Mouse (Mus musculus) embryonic facial prominence, embryonic 15.5 days (tissue): ENCODE results near the gene Pcsk2. TPM values are rescaled to one million over a fixed set of nuclear protein-coding genes. Genes with fewer than 3 reads are reported as not detected.

Experiments
- ATAC-seq: fragments of 200-750 bp; cut with Nextera tagmentation; 2 replicates; pipeline ENCODE4 v1.8.0; 2017; ENCODE audit warnings: low read depth, moderate TSS enrichment; ENCODE audit not compliant: insufficient number of reproducible peaks, low FRiP score, low TSS enrichment
- H3K27ac ChIP-seq: fragments of 300-500 bp; sonication (generic); replicated peaks from 2 replicates; pipeline ENCODE4 v1.5.1; 2015; ENCODE audit warnings: mild to moderate bottlenecking, inconsistent platforms
- H3K27me3 ChIP-seq: fragments of 300-500 bp; sonication (generic); 2 replicates; pipeline ENCODE4 v1.6.1; 2015; ENCODE audit warnings: inconsistent platforms
- H3K36me3 ChIP-seq: fragments of 300-500 bp; sonication (generic); 2 replicates; pipeline ENCODE4 v1.6.1; 2015; ENCODE audit warnings: mild to moderate bottlenecking, inconsistent platforms
- H3K4me1 ChIP-seq: fragments of 300-500 bp; sonication (generic); 2 replicates; pipeline ENCODE4 v1.6.1; 2015; ENCODE audit warnings: inconsistent platforms
- H3K4me2 ChIP-seq: fragments of 300-500 bp; sonication (generic); replicated peaks from 2 replicates; pipeline ENCODE4 v1.6.1; 2015; ENCODE audit warnings: mild to moderate bottlenecking, inconsistent platforms
- H3K4me3 ChIP-seq: fragments of 300-500 bp; sonication (generic); replicated peaks from 2 replicates; pipeline ENCODE4 v1.5.1; 2015; ENCODE audit warnings: mild to moderate bottlenecking, inconsistent platforms
- H3K9ac ChIP-seq: fragments of 300-500 bp; sonication (generic); 2 replicates; pipeline ENCODE4 v1.6.1; 2015; ENCODE audit warnings: inconsistent platforms
- H3K9me3 ChIP-seq: fragments of 300-500 bp; sonication (generic); replicated peaks from 2 replicates; pipeline ENCODE4 v1.6.1; 2016; ENCODE audit warnings: inconsistent platforms
- WGBS: fragments of 180-500 bp; shearing (Covaris S2); methylation state at CpG from one replicate; pipeline ENCODE4 v1.1.7; 2015; 5-methylcytosine and 5-hydroxymethylcytosine counted together
- polyA plus RNA-seq: library from polyadenylated mRNA; unstranded; fragments of >200 nt; fragmentation: Nextera tagmentation; extraction: Ambion mirVana; gene quantifications from 2 replicates; pipeline ENCODE4 v1.2.1, GENCODE M21; 2015

Pcsk2 gene
- polyA plus RNA-seq, 1 experiment from 2014 or later: 1.8 TPM

DNA sequence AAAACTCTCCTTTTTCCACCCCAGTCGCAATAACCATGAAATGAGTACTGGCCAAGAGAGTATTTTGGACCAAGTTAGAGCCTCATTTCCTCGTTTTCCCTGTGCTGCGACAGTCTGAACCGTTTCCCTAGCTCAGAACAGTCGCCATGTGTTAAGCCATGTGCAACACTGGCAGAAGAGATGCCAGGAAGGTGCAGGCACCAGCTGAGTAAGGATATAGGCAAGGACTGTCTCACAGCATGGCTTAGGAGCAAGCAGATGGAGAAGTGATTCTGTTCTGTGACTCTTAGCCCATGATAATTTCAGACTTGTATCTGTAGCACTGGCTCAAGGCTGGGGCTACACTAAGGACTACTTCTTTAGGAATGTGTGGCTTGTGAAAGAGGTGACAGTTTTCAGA is 155.2 kb downstream of the Pcsk2 start:
- H3K9ac ChIP-seq: no peak overlapping the region
- no peak overlapping the region for H3K4me2 ChIP-seq
- 67% methylated on average over 5 of the region's 5 CpGs for WGBS
- H3K4me1 ChIP-seq: 0 out of 2 replicates have a peak, but pooled peaks cover 2% of the 10 kb centered on the region
- no peaks in the 10 kb centered on the region for H3K36me3 ChIP-seq
- no peak overlapping the region for H3K27ac ChIP-seq
- no peaks in the 10 kb centered on the region for H3K9me3 ChIP-seq
- H3K27me3 ChIP-seq: no peaks in the 10 kb centered on the region
- no peak overlapping the region for H3K4me3 ChIP-seq
- no peak for ATAC-seq

DNA sequence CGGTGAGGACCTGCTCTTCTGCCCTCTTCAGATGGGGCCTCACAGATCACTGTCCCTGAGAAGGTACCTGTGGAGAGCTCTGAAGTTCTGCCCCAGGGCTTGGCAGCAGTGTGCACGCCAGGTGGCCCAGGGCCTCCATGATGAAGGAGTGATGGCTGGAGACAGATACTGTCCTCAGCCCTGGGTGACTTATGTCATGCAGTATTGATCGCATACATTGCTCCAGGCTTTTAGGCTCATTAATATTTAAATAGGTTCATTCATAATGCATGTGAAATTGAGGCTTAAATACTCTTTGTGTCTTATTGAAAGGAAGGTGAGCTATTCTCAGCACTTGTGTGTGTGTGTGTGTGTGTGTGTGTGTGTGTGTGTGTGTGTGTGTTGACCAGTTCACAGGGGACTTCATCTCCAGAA is 157.0 kb downstream of the Pcsk2 start:
- H3K36me3 ChIP-seq: no peaks in the 10 kb centered on the region
- no peak overlapping the region for H3K4me3 ChIP-seq
- H3K27ac ChIP-seq: no peak overlapping the region
- H3K4me1 ChIP-seq: no peaks in the 10 kb centered on the region
- 71% methylated on average over 3 of the region's 3 CpGs for WGBS
- H3K4me2 ChIP-seq: no peak overlapping the region
- H3K9me3 ChIP-seq: no peaks in the 10 kb centered on the region
- H3K9ac ChIP-seq: no peak overlapping the region
- no peaks in the 10 kb centered on the region for H3K27me3 ChIP-seq
- no peak for ATAC-seq

DNA sequence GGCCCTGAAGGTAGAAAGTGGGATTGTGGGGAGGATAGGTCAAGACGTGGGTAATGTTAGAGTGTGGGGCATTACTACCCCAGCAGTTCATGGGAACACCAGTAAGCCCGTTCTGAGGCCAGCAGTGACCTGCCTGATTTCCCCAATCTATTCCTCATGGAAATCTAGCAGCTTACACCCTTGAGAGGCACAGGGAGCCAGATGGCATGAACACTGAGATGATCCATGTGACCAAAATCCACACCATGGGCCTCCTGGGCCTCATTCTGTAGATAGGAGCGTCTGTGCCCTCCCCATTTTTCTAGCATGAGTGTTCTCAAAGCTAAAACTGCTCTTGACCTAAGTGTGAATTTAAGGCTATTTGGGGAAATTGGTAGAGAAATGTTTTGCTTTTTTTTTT is 162.2 kb downstream of the Pcsk2 start:
- Histone ChIP-seq H3K4me2 (no peak overlapping the region), H3K4me3 (no peak overlapping the region), H3K36me3 (no peaks in the 10 kb centered on the region), H3K9ac (no peak overlapping the region), H3K27me3 (no peaks in the 10 kb centered on the region), H3K9me3 (no peaks in the 10 kb centered on the region), H3K27ac (no peak overlapping the region), H3K4me1 (no peaks in the 10 kb centered on the region)
- 83% methylated on average over 3 of the region's 3 CpGs for WGBS
- no peak for ATAC-seq

DNA sequence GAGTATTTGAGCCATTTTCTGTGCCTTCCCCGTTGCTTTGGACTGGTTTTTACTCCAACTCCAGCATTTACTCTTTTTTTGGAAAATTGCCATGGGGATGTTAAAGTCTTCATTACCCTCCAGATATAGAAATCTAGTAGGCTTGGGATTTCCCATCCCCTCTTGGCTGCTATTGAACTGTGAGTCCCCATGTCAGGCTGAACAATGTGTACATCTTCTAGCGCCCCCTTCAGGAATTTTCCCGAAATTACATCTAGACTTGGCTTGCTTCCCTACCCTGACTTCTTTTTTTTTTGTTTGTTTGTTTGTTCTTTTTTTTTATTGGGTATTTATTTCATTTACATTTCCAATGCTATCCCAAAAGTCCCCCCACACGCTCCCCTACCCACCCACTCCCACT is 163.3 kb downstream of the Pcsk2 start:
- Histone ChIP-seq H3K9me3 (no peaks in the 10 kb centered on the region), H3K27ac (no peak overlapping the region), H3K9ac (no peak overlapping the region), H3K4me3 (no peak overlapping the region), H3K36me3 (no peaks in the 10 kb centered on the region), H3K4me2 (no peak overlapping the region), H3K27me3 (no peaks in the 10 kb centered on the region), H3K4me1 (no peaks in the 10 kb centered on the region)
- ATAC-seq: no peak
- 24% methylated on average over 4 of the region's 4 CpGs for WGBS

DNA sequence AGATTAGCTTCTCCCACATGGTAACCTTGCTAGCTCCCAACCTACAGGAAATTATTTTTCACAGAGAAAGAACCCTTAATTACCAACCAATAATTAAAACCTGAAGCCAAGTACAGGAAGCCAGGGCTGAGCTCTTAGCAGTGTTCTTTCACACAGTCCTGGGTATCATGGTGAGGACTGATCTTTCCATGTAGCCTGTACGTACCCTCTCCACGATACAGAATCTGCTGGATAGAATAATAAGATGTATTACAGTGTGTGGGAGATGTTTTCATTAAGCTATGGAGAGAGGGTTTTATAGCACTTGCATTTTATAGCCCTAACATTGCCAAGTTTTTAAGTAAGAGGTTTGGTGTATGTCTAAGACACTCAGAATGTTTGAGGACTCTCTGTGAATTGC is 164.0 kb downstream of the Pcsk2 start:
- Histone ChIP-seq H3K27me3 (no peaks in the 10 kb centered on the region), H3K4me1 (no peaks in the 10 kb centered on the region), H3K36me3 (no peaks in the 10 kb centered on the region), H3K9ac (no peak overlapping the region), H3K9me3 (no peaks in the 10 kb centered on the region), H3K4me3 (no peak overlapping the region), H3K4me2 (no peak overlapping the region), H3K27ac (no peak overlapping the region)
- ATAC-seq: no peak
- WGBS: 80% methylated on average over 2 of the region's 2 CpGs

DNA sequence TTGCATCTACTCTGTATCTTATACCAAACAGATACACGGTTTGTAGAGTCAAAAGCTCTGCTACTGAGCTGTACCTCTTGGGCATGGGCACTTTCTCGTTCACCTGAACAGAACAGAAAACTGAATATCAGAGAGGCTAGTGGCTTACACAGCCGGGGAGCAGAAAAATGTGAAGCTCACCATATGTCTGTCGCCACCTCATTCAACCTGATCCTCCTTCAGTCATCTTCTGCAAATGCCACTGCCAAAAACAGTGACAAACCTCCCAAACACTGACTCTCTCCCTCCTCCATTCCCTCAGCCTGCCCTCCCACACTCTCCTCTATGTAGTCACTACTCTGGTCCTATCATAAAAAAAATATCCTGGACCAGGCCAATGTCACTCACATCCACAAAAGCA is 165.9 kb downstream of the Pcsk2 start:
- Histone ChIP-seq H3K27ac (no peak overlapping the region), H3K4me1 (no peaks in the 10 kb centered on the region), H3K36me3 (no peaks in the 10 kb centered on the region), H3K9ac (no peak overlapping the region), H3K27me3 (no peaks in the 10 kb centered on the region), H3K4me3 (no peak overlapping the region), H3K4me2 (no peak overlapping the region), H3K9me3 (no peaks in the 10 kb centered on the region)
- no peak for ATAC-seq
- WGBS: 68% methylated on average over 4 of the region's 4 CpGs

DNA sequence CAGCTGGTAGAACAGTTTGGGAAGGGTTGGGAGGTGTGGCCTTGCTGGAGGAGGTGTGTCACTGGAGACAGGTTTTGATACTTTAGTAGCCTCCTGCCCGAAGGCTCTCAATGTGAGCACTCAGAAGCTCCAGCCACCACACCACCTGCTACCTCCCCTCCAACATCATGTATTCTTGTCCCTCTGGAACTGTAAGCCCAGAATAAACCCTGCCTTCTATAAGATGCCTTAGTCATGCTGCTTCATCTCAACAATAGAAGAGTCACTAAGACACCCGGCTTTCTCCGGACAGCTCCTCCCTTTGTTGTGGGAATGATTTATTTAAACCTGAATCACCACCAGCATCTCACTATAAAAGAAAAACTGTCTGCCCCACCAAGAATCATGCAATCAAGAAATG is 166.9 kb downstream of the Pcsk2 start:
- 71% methylated on average over 3 of the region's 3 CpGs for WGBS
- no peaks in the 10 kb centered on the region for H3K9me3 ChIP-seq
- no peaks in the 10 kb centered on the region for H3K36me3 ChIP-seq
- H3K27me3 ChIP-seq: no peaks in the 10 kb centered on the region
- no peak overlapping the region for H3K9ac ChIP-seq
- no peak overlapping the region for H3K4me2 ChIP-seq
- ATAC-seq: no peak
- no peak overlapping the region for H3K4me3 ChIP-seq
- H3K4me1 ChIP-seq: no peaks in the 10 kb centered on the region
- no peak overlapping the region for H3K27ac ChIP-seq

DNA sequence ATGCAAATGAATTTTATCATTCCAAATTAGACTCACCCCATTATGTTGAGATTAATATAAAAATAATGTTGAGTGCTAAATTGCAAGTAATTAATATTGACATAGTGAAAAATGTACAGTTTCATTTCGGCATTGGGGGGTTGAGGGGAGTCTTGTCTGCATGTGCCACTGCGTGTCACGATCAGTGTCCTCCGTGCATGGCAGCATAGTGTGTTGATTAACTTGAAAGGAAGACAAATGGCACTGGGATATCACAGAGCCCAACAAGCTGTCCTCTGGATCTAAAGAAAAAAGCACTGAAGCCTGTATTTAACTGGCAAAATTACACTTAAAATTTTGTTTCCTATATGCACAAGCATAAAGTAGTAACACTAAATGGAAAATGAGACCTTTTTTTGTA is 167.9 kb downstream of the Pcsk2 start:
- 88% methylated on average over 4 of the region's 4 CpGs for WGBS
- ATAC-seq: no peak
- Histone ChIP-seq H3K9ac (no peak overlapping the region), H3K4me1 (no peaks in the 10 kb centered on the region), H3K4me2 (no peak overlapping the region), H3K4me3 (no peak overlapping the region), H3K27ac (no peak overlapping the region), H3K9me3 (no peaks in the 10 kb centered on the region), H3K36me3 (no peaks in the 10 kb centered on the region), H3K27me3 (no peaks in the 10 kb centered on the region)

DNA sequence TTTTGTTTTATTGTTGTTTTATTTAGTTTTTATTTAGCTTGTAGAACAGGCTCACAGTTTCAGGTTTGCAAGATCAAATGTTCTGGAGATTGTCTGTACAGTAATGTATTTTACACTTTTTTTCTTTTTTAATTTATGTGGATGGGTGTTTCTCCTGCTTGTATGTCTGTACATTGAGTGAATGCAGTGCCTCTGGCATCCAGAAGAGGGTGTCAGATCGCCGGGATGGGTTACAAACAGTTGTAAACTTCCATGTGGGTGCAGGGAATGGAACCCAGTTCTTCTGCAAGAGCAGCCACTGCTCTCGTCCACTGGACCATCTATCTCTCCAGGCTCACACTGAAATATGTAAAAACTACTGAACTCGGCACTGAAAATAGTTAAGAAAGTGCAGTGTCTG is 169.2 kb downstream of the Pcsk2 start:
- 62% methylated on average over 4 of the region's 4 CpGs for WGBS
- H3K4me1 ChIP-seq: no peaks in the 10 kb centered on the region
- no peaks in the 10 kb centered on the region for H3K36me3 ChIP-seq
- H3K27me3 ChIP-seq: no peaks in the 10 kb centered on the region
- H3K4me3 ChIP-seq: no peak overlapping the region
- no peaks in the 10 kb centered on the region for H3K9me3 ChIP-seq
- no peak for ATAC-seq
- H3K4me2 ChIP-seq: no peak overlapping the region
- H3K27ac ChIP-seq: no peak overlapping the region
- H3K9ac ChIP-seq: no peak overlapping the region

DNA sequence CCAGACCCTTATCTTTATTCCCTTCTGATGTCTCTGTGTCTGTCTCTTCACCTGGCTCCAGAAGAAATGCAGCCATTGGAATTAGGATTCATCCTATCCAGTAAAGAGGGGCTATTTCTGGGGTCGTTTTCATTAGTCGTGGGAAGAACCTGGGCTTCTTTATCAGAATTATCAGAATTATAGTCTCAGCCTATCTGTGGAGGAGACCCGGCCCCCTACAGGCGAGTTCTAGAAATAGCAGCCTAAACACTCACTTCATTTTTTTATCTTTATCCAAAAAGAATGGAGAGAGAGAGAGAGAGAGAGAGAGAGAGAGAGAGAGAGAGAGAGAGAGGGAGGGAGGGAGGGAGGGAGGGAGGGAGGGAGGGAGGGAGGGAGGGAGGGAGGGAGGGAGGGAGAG is 177.3 kb downstream of the Pcsk2 start:
- Histone ChIP-seq H3K4me2 (no peak overlapping the region), H3K27ac (no peak overlapping the region), H3K9me3 (no peaks in the 10 kb centered on the region), H3K4me3 (no peak overlapping the region), H3K27me3 (no peaks in the 10 kb centered on the region), H3K9ac (no peak overlapping the region), H3K36me3 (no peaks in the 10 kb centered on the region), H3K4me1 (no peaks in the 10 kb centered on the region)
- ATAC-seq: no peak
- WGBS: 21% methylated on average over 4 of the region's 4 CpGs

DNA sequence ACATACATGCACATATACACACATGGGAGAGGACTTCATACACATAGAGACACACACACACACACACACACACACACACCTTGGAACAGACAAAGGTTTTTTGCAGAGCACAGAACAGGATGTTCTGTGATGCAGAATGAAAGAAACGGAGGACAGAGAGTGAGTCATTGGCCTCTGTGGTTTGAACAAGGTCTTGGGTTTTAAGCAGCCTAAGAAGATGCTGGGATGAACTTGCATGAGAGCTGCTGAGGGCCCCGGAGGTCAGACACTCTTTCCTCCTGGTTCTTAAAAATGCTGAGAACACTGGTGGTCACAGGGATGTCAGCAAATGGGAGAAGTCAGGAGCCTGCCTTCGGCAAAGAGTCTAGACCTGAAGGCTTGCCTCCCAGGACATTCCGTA is 178.1 kb downstream of the Pcsk2 start:
- WGBS: 92% methylated on average over 4 of the region's 4 CpGs
- ATAC-seq: no peak

DNA sequence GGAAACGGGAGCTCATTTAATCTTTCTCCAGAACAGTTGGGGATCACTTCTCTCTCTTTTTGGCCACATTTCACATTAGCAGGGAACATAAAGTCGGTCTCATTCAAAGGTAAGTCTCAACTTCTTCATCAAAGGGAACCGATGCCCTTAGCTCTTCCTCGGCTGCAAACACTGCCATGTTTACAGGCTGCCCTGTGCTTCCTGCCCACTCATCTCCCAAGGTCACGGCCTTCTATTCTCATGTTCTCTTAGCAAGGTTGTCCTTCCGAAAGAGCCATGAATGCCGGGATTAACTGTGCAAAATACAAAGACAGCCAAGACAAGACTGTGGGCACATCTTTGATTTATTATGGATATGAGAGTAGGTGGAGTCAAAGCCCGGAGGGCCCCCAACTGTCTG is 178.8 kb downstream of the Pcsk2 start:
- H3K9me3 ChIP-seq: no peaks in the 10 kb centered on the region
- H3K4me1 ChIP-seq: no peaks in the 10 kb centered on the region
- ATAC-seq: no peak
- no peak overlapping the region for H3K4me2 ChIP-seq
- WGBS: 71% methylated on average over 8 of the region's 8 CpGs
- H3K4me3 ChIP-seq: no peak overlapping the region
- no peak overlapping the region for H3K9ac ChIP-seq
- H3K27ac ChIP-seq: no peak overlapping the region
- H3K27me3 ChIP-seq: no peaks in the 10 kb centered on the region
- H3K36me3 ChIP-seq: no peaks in the 10 kb centered on the region

More for the DNA sequence above, 178.1 kb downstream of the Pcsk2 start:
- Histone ChIP-seq H3K27ac (no peak overlapping the region), H3K4me3 (no peak overlapping the region), H3K9me3 (no peaks in the 10 kb centered on the region), H3K4me2 (no peak overlapping the region), H3K4me1 (no peaks in the 10 kb centered on the region), H3K27me3 (no peaks in the 10 kb centered on the region), H3K9ac (no peak overlapping the region), H3K36me3 (no peaks in the 10 kb centered on the region)
